Mouse (Mus musculus) thymus, adult 18-20 months (tissue): Measurements from ENCODE around the gene Sept8.

Experiments
- DNase-seq, 2 experiments: peaks; one replicate each; pipeline ENCODE4 v3.0.0; 2022; ENCODE audit warnings: mixed read lengths in 2 of 2

Sept8 gene

GRCm38 (mm10) chr11:53585510-53585909, 66.5 kb downstream of the Sept8 start:
- DNase-seq, result no peak

GRCm38 (mm10) chr11:53588279-53588678, 69.2 kb downstream of the Sept8 start:
- no peak for DNase-seq

GRCm38 (mm10) chr11:53590368-53590768, 71.3 kb downstream of the Sept8 start:
- peak; percentile 23 to 31 for DNase-seq

- no peak for DNase-seq
These were observed 72.1 kb downstream of the Sept8 start for GRCm38 (mm10) chr11:53591116-53591515.
